Mouse (Mus musculus) ES-Bruce4 (cell line): ENCODE results near the gene Calr4.

Experiments used
- CTCF ChIP-seq: IDR thresholded peaks from one replicate; pipeline ENCODE4 v1.8.1; 2011; ENCODE audit warnings: low read depth, low read length
- POLR2A ChIP-seq: IDR thresholded peaks from one replicate; pipeline ENCODE4 v1.8.1; 2011; ENCODE audit warnings: low read length; ENCODE audit not compliant: insufficient read depth

DNA sequence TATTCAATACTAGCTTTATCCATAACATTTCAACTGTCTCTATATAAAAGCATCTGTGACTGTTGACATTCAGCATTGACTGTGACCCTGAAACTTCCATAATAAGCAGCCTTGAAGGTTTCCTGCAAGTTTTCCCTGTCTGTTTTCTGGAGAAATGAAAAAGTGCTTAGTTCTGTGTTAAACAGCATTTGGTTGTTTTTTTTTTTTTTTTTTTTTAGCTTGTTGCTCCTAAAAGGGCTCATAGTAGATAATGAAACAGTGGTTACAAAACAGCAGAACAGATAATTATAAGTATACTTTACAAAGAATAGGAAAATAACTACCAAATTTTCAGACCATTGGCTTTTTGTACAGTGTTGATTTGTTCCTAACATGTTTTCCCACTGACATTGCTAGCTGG is 60.3 kb downstream of the Calr4 start:
- TF ChIP-seq CTCF (no peak), POLR2A (no peak)
